Comparison of ENCODE assay signal across 8 mouse cellular contexts in genomic region chr9:42463220-42463989, GRCm38 (mm10). TPM values are rescaled to one million over a fixed set of nuclear protein-coding genes. Genes with fewer than 3 reads are reported as not detected.
DNase-seq lines count a peak whose midpoint lies in the region; ATAC-seq and TF ChIP-seq lines count a peak whose summit lies in the region.
"Had no signal": no experiment of that assay in that cellular context is flagged by ENCODE, and none has a peak within 500 bp of the region (broad histone marks: within the 10 kb centered on the region; RNA-seq: fewer than 3 reads in every experiment).

No protein-coding gene starts in this region.

- H3K4me2 ChIP-seq in forebrain, embryonic 14.5 days (ENCODE audit: low read length) = no peak overlapping the region
- H3K4me2 ChIP-seq in hindbrain, embryonic 11.5 days (replicated peaks; ENCODE audit: low read depth, low read length) = no peak overlapping the region
- H3K4me2 ChIP-seq: limb, embryonic 13.5 days had no signal

- H3K4me1 ChIP-seq in E14TG2a.4 (replicated peaks; ENCODE audit: low read depth, low read length) = peaks cover 88% of the 10 kb centered on the region
- H3K4me1 ChIP-seq in forebrain, embryonic 14.5 days (ENCODE audit: control insufficient read depth, insufficient read depth, low read length) = no peaks in the 10 kb centered on the region
- H3K4me1 ChIP-seq in hindbrain, embryonic 11.5 days (replicated peaks; ENCODE audit: control insufficient read depth, insufficient read depth, low read length) = no peaks in the 10 kb centered on the region

- WGBS in forebrain, embryonic 14.5 days = 38% methylated on average over 8 of the region's 8 CpGs
- WGBS in hindbrain, embryonic 11.5 days = 61% methylated on average over 8 of the region's 8 CpGs

- H3K4me3 ChIP-seq in E14TG2a.4 (replicated peaks; ENCODE audit: low read length) = peak overlapping the region; percentile 73
- H3K4me3 ChIP-seq in forebrain, embryonic 14.5 days (ENCODE audit: low read depth, low read length) = no peak overlapping the region
- no peak overlapping the region for H3K4me3 ChIP-seq in hindbrain, embryonic 11.5 days (ENCODE audit: low read depth, low read length)
- H3K4me3 ChIP-seq: limb, embryonic 13.5 days had no signal

- H3K9ac ChIP-seq in forebrain, embryonic 14.5 days (ENCODE audit: low read length) = no peak overlapping the region
- no peak overlapping the region for H3K9ac ChIP-seq in hindbrain, embryonic 11.5 days (ENCODE audit: low read depth, low read length)
- H3K9ac ChIP-seq: limb, embryonic 13.5 days had no signal

- DNase-seq in Patski (ENCODE audit: low read depth, low spot score) = no peak
- peak; percentile 52 for DNase-seq in forebrain, embryonic 14.5 days (ENCODE audit: low spot score)
- DNase-seq in kidney, adult 8-10 months = peak; percentile 82 to 88
- peak; percentile 86 for DNase-seq in lung, postnatal 36 days
- DNase-seq in yolk sac, embryonic 10.5 days (ENCODE audit: low spot score) = peak; percentile 59
- DNase-seq in hindbrain, embryonic 11.5 days (ENCODE audit: low spot score) = no peak

- no peaks in the 10 kb centered on the region for H3K9me3 ChIP-seq in E14TG2a.4 (ENCODE audit: low read length)
- H3K9me3 ChIP-seq in forebrain, embryonic 14.5 days (replicated peaks; ENCODE audit: control insufficient read depth, low read length) = no peaks in the 10 kb centered on the region
- H3K9me3 ChIP-seq in hindbrain, embryonic 11.5 days (ENCODE audit: control insufficient read depth, low read length) = no peaks in the 10 kb centered on the region
- H3K9me3 ChIP-seq: limb, embryonic 13.5 days had no signal

- H3K36me3 ChIP-seq in E14TG2a.4 (ENCODE audit: insufficient read depth, low read length) = peaks cover 14% of the 10 kb centered on the region
- no peaks in the 10 kb centered on the region for H3K36me3 ChIP-seq in forebrain, embryonic 14.5 days (ENCODE audit: control insufficient read depth, insufficient read depth, low read length)
- no peaks in the 10 kb centered on the region for H3K36me3 ChIP-seq in hindbrain, embryonic 11.5 days (ENCODE audit: control insufficient read depth, insufficient read depth, low read length)

- no peaks in the 10 kb centered on the region for H3K27me3 ChIP-seq in E14TG2a.4 (ENCODE audit: insufficient read depth, low read length)
- no peaks in the 10 kb centered on the region for H3K27me3 ChIP-seq in Patski
- H3K27me3 ChIP-seq in forebrain, embryonic 14.5 days (replicated peaks; ENCODE audit: control insufficient read depth, insufficient read depth, low read length) = no peaks in the 10 kb centered on the region
- no peaks in the 10 kb centered on the region for H3K27me3 ChIP-seq in hindbrain, embryonic 11.5 days (ENCODE audit: control insufficient read depth, insufficient read depth, low read length)
- H3K27me3 ChIP-seq: limb, embryonic 13.5 days had no signal

- H3K27ac ChIP-seq in forebrain, embryonic 14.5 days (ENCODE audit: low read depth, low read length) = no peak overlapping the region
- no peak overlapping the region for H3K27ac ChIP-seq in hindbrain, embryonic 11.5 days (ENCODE audit: low read depth, low read length)
- H3K27ac ChIP-seq: limb, embryonic 13.5 days had no signal

- CTCF ChIA-PET in Patski (lab: Charles Lee) = interaction anchor here (1.2 kb wide), 1 partner anchor 8 kb away, joined by 5 read pairs; no protein-coding TSS in a partner anchor

- TF ChIP-seq CTCF in E14TG2a.4 (conservative IDR thresholded peaks at IDR 0.05; ENCODE audit: low read length) (no peak), Patski (IDR thresholded peaks at IDR 0.05) (no peak)

- POLR2A ChIA-PET in Patski (lab: Charles Lee) = interaction anchor here (0.6 to 2.1 kb wide), 2 partner anchors 9 kb away, joined by 3 to 7 read pairs; no protein-coding TSS in a partner anchor

- in situ Hi-C loops in Patski (cut with MboI; ENCODE audit: low pct_unique_long_range_greater_than_20kb) = no loop called here

- peak; percentile 90 for ATAC-seq in Patski
- ATAC-seq in forebrain, embryonic 14.5 days = peak; percentile 68
- ATAC-seq in hindbrain, embryonic 11.5 days (ENCODE audit: low FRiP score) = no peak

RNA-seq across cellular contexts. Expression of gene Tbcel, which starts 44.2 kb away (rescaled TPM):
- polyA plus RNA-seq in Patski (2021) = 23.3 TPM
- polyA plus RNA-seq in forebrain, embryonic 14.5 days (2014; fragmentation: Nextera tagmentation; extraction: Ambion mirVana) = 5.4 and 5.6 TPM in 2 replicates
- 4.7 and 6.6 TPM in 2 replicates for polyA plus RNA-seq in hindbrain, embryonic 11.5 days (2014; fragmentation: Nextera tagmentation; extraction: Ambion mirVana)

Comparison
In these comparisons a context has a peak if more than half of its experiments do, and no peak if none do; other contexts are left out.
1. DNase-seq: peak in forebrain, embryonic 14.5 days (single experiment), kidney, adult 8-10 months (2 of 2), lung, postnatal 36 days (single experiment) and yolk sac, embryonic 10.5 days (single experiment); none in Patski (single experiment) and hindbrain, embryonic 11.5 days (single experiment).